Mouse (Mus musculus) cortical plate, adult 2 months (tissue): ENCODE measurements around the gene Zfp148.

Experiments
- CTCF ChIP-seq: fragments of 200-500 bp; IDR thresholded peaks from 2 replicates; pipeline ENCODE4 v1.5.1; 2011; ENCODE audit warnings: mild to moderate bottlenecking, control low read depth, low read length; ENCODE audit not compliant: insufficient read depth; ENCODE audit errors: extremely low read depth
- POLR2A ChIP-seq: fragments of 200-500 bp; IDR thresholded peaks from 2 replicates; pipeline ENCODE4 v1.6.1; 2011; ENCODE audit warnings: mild to moderate bottlenecking, low read length, control low read depth; ENCODE audit not compliant: insufficient read depth; ENCODE audit errors: extremely low read depth

DNA sequence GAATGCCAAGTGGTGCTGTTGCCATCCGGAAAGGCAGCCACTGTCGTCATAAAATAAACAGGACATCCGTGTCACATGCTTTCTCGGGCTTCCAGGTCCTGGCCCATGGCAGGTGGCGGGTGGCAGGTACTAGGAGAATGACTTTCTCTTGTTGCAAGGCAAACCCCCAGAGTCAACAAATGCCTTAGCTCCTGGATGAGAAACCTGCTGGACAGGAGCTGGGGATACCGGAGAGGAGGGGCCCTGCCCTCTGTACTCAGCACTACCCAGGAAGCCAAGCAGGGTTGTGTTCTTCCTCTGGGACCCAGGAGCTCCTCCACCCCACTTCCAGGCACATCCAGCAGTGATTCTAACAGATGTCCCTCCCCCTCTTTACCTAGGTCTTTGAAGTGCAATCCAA is 131.9 kb downstream of the Zfp148 start:
- TF ChIP-seq POLR2A (no peak), CTCF (no peak)
